ENCODE assay signal across 20 mouse cellular contexts in the genomic region with DNA sequence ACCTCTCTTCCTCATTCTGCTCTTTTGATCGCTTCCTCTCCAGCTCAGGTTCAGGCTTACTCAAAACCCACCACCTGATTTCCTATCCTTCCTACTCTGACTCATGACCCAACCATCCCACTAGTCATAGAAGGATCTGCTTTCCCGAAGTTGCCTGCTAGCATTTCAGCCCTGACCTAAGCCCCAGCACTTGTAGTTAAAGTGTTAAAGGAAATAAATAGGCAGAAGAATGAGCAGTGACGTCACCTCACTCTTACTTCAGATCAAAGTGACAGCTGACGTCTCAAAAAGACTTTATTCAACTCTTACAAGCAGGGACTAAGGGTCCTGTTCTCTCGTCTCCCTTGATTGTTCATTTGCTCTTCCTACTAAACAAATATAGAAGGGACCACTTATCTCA. TPM values are rescaled to one million over a fixed set of nuclear protein-coding genes. Genes with fewer than 3 reads are reported as not detected.
"Had no signal": no experiment of that assay in that cellular context is flagged by ENCODE, and none has a peak within 500 bp of the region (broad histone marks: within the 10 kb centered on the region; RNA-seq: fewer than 3 reads in every experiment).

No protein-coding gene starts in this region.

- H3K27me3 ChIP-seq: liver, embryonic 12.5 days; midbrain, embryonic 13.5 days; midbrain, embryonic 15.5 days; neural tube, embryonic 12.5 days; stomach, embryonic 15.5 days had no signal

- H3K9me3 ChIP-seq: liver, embryonic 12.5 days; midbrain, embryonic 13.5 days; midbrain, embryonic 15.5 days; neural tube, embryonic 12.5 days; stomach, embryonic 15.5 days had no signal

- H3K36me3 ChIP-seq: liver, embryonic 12.5 days; midbrain, embryonic 13.5 days; midbrain, embryonic 15.5 days; neural tube, embryonic 12.5 days; stomach, embryonic 15.5 days had no signal

- H3K4me3 ChIP-seq: liver, embryonic 12.5 days; midbrain, embryonic 13.5 days; midbrain, embryonic 15.5 days; neural tube, embryonic 12.5 days; stomach, embryonic 15.5 days had no signal

- H3K9ac ChIP-seq: liver, embryonic 12.5 days; liver, embryonic 14.5 days; midbrain, embryonic 13.5 days; midbrain, embryonic 15.5 days; neural tube, embryonic 12.5 days; stomach, embryonic 15.5 days had no signal

- ATAC-seq: liver, embryonic 12.5 days; midbrain, embryonic 13.5 days; midbrain, embryonic 15.5 days had no signal

- H3K4me1 ChIP-seq: liver, embryonic 12.5 days; midbrain, embryonic 13.5 days; midbrain, embryonic 15.5 days; neural tube, embryonic 12.5 days; stomach, embryonic 15.5 days had no signal

- DNase-seq: right cerebral cortex, postnatal 14 days; thymus, postnatal 14 days; thymus, postnatal 36 days had no signal

- H3K27ac ChIP-seq: liver, embryonic 12.5 days; liver, embryonic 14.5 days; midbrain, embryonic 13.5 days; midbrain, embryonic 15.5 days; neural tube, embryonic 12.5 days; stomach, embryonic 15.5 days; stomach, postnatal 0 days had no signal

- H3K4me2 ChIP-seq: liver, embryonic 12.5 days; midbrain, embryonic 11.5 days; midbrain, embryonic 13.5 days; midbrain, embryonic 15.5 days; neural tube, embryonic 12.5 days; stomach, embryonic 15.5 days had no signal

RNA-seq across cellular contexts. Expression of a gene that starts 16.0 kb away (rescaled TPM):
- total RNA-seq: megakaryocyte, adult 5-6 weeks; midbrain, postnatal 0 days; monocyte, adult 5-6 weeks had no signal
- polyA plus RNA-seq: midbrain, embryonic 11.5 days; midbrain, embryonic 13.5 days; midbrain, embryonic 15.5 days; midbrain, postnatal 0 days; neural tube, embryonic 12.5 days; neural tube, embryonic 14.5 days; spleen, adult 2 months; stomach, postnatal 0 days; thymus, postnatal 0 days had no signal

RNA-seq across cellular contexts. Expression of a gene that starts 17.7 kb away (rescaled TPM):
- total RNA-seq: megakaryocyte, adult 5-6 weeks; midbrain, postnatal 0 days; monocyte, adult 5-6 weeks; neutrophil, adult 5-6 weeks had no signal
- polyA plus RNA-seq: liver, adult 2 months; liver, embryonic 14.5 days; midbrain, embryonic 11.5 days; midbrain, embryonic 13.5 days; midbrain, embryonic 15.5 days; neural tube, embryonic 12.5 days; neural tube, embryonic 14.5 days; spleen, adult 2 months had no signal

RNA-seq across cellular contexts. Expression of a gene that starts 35.7 kb away (rescaled TPM):
- total RNA-seq: megakaryocyte, adult 5-6 weeks; midbrain, postnatal 0 days; monocyte, adult 5-6 weeks; neutrophil, adult 5-6 weeks had no signal
- polyA plus RNA-seq: liver, embryonic 12.5 days; midbrain, embryonic 11.5 days; midbrain, embryonic 13.5 days; midbrain, embryonic 15.5 days; midbrain, postnatal 0 days; neural tube, embryonic 12.5 days; neural tube, embryonic 14.5 days; spleen, adult 2 months; stomach, embryonic 15.5 days; stomach, postnatal 0 days; testis, adult 2 months had no signal
